Mouse (Mus musculus) neural tube, embryonic 12.5 days (tissue): Measurements from ENCODE around the gene Amer2. TPM values are rescaled to one million over a fixed set of nuclear protein-coding genes. Genes with fewer than 3 reads are reported as not detected.
A peak's percentile ranks its signal among the peaks of the same experiment; 100 is the strongest.

ENCODE experiments used
- ATAC-seq: fragments of 200-750 bp; cut with Nextera tagmentation; 2 replicates; pipeline ENCODE4 v1.8.0; 2017; ENCODE audit warnings: low read depth, mild to moderate bottlenecking, moderate TSS enrichment, moderate library complexity; ENCODE audit not compliant: low FRiP score
- H3K27ac ChIP-seq: fragments of 300-500 bp; sonication (generic); 2 replicates; pipeline ENCODE4 v1.5.1; 2016
- H3K27me3 ChIP-seq: fragments of 300-500 bp; sonication (generic); replicated peaks from 2 replicates; pipeline ENCODE4 v1.6.1; 2016; ENCODE audit warnings: mild to moderate bottlenecking
- H3K36me3 ChIP-seq: fragments of 300-500 bp; sonication (generic); 2 replicates; pipeline ENCODE4 v1.6.1; 2016; ENCODE audit warnings: mild to moderate bottlenecking
- H3K4me1 ChIP-seq: fragments of 300-500 bp; sonication (generic); 2 replicates; pipeline ENCODE4 v1.6.1; 2016
- H3K4me2 ChIP-seq: fragments of 300-500 bp; sonication (generic); replicated peaks from 2 replicates; pipeline ENCODE4 v1.6.1; 2016; ENCODE audit warnings: mild to moderate bottlenecking
- H3K4me3 ChIP-seq: fragments of 300-500 bp; sonication (generic); 2 replicates; pipeline ENCODE4 v1.5.1; 2016
- H3K9ac ChIP-seq: fragments of 300-500 bp; sonication (generic); 2 replicates; pipeline ENCODE4 v1.6.1; 2016; ENCODE audit warnings: mild to moderate bottlenecking
- H3K9me3 ChIP-seq: fragments of 300-500 bp; sonication (generic); 2 replicates; pipeline ENCODE4 v1.6.1; 2016; ENCODE audit warnings: mild to moderate bottlenecking
- WGBS: fragments of 180-500 bp; shearing (Covaris S2); methylation state at CpG from one replicate; pipeline ENCODE4 v1.1.7; 2016; 5-methylcytosine and 5-hydroxymethylcytosine counted together
- polyA plus RNA-seq: library from polyadenylated mRNA; unstranded; fragments of >200 nt; fragmentation: Nextera tagmentation; extraction: Ambion mirVana; gene quantifications from 2 replicates; pipeline ENCODE4 v1.2.1, GENCODE M21; 2016

The Amer2 gene
- polyA plus RNA-seq, 1 experiment from 2014 or later = 34.7 TPM

DNA sequence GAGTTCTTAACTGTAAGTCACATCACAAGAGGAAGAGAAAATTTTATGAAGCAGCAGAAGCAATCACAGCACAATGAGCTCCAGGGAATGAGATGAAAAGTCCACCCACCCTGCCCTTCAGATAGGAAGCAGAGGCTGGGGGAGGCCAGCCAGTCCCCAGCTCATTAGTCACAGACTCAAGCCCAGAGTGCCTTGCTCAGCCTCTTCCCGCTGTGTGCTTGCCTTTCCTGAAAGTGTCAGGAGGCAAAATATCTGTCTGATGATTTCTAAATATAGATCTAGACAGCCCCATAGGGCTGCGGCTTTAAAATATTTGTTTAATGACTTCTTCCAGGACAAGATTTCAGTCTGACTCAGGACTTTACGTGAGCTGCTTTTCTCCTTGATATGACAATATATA, 54.8 kb downstream of the Amer2 start:
- no peak overlapping the region for H3K9ac ChIP-seq
- H3K4me1 ChIP-seq = peaks cover 14% of the 10 kb centered on the region
- no peaks in the 10 kb centered on the region for H3K36me3 ChIP-seq
- H3K4me2 ChIP-seq = no peak overlapping the region
- H3K4me3 ChIP-seq = no peak overlapping the region
- no peaks in the 10 kb centered on the region for H3K27me3 ChIP-seq
- H3K27ac ChIP-seq = no peak overlapping the region
- 67% methylated on average over 3 of the region's 3 CpGs for WGBS
- H3K9me3 ChIP-seq = no peaks in the 10 kb centered on the region
- no peak for ATAC-seq

DNA sequence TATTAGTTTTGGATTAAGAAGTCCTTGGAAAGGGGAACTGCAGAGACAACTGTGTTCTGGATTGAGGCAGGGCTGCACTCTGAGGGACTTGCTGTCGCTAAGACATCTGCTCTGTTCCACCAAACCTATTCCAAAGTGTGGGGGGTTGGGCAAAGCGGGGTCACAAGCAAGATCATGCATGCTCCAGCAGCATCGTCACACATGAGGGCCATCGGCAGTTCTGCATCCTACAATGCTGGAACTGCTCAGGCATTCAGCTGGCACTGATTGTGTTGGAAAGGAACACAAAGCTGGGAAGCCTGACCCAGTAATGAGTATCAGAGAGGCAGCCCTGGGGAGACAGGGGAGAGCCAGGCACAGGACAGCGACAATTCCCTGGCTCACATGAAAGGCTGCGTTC, 56.5 kb downstream of the Amer2 start:
- H3K4me2 ChIP-seq = no peak overlapping the region
- no peaks in the 10 kb centered on the region for H3K27me3 ChIP-seq
- no peaks in the 10 kb centered on the region for H3K36me3 ChIP-seq
- H3K27ac ChIP-seq = no peak overlapping the region
- peaks cover 14% of the 10 kb centered on the region for H3K4me1 ChIP-seq
- no peaks in the 10 kb centered on the region for H3K9me3 ChIP-seq
- WGBS = 45% methylated on average over 6 of the region's 6 CpGs
- no peak overlapping the region for H3K9ac ChIP-seq
- H3K4me3 ChIP-seq = no peak overlapping the region
- ATAC-seq = peak; percentile 48

DNA sequence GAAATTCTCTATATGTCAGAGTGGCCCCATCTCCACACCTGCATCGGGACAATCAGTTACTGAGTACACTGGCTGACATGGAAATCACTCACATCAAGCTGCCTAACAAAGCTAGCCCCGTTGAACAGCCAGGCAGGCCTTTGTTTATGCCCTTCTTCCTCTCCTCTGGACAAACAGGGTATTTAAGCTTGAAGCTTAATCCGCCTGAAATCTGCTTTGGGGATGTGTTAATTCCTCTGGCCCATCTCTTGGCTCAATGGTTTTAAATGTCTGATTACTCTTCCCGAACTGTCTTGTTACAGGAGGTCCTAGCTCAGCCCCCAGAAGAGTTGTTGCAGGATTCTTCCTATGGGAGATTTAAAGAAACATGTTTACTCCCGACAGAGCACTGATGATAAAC, 58.5 kb downstream of the Amer2 start:
- Histone ChIP-seq H3K9ac (no peak overlapping the region), H3K4me2 (no peak overlapping the region), H3K4me1 (peaks cover 14% of the 10 kb centered on the region), H3K27me3 (no peaks in the 10 kb centered on the region), H3K36me3 (no peaks in the 10 kb centered on the region), H3K4me3 (no peak overlapping the region), H3K9me3 (no peaks in the 10 kb centered on the region), H3K27ac (no peak overlapping the region)
- WGBS = 64% methylated on average over 5 of the region's 5 CpGs
- no peak for ATAC-seq

DNA sequence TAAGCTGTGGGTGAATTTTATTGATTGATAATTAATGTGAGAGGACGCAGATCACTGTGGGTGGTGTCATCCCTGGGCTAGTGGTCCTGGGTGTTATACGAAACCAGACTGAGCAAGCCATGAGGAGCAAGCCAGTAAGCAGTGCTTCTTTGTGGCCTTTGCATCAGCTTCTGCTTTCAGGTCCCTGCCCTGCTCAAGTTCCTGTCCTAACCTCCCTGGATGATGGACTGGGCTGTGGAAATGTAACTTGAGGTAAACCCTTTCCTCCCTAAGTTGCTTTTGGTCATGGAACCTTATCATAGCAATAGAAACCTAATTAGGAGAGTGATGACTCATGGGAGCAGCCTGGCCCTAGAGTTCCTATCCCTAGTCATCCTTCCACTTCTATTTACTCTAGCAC, 59.1 kb downstream of the Amer2 start:
- WGBS = 85% methylated on average over 2 of the region's 2 CpGs
- H3K27me3 ChIP-seq = no peaks in the 10 kb centered on the region
- H3K36me3 ChIP-seq = no peaks in the 10 kb centered on the region
- no peaks in the 10 kb centered on the region for H3K9me3 ChIP-seq
- H3K4me3 ChIP-seq = no peak overlapping the region
- no peak overlapping the region for H3K27ac ChIP-seq
- ATAC-seq = no peak
- peaks cover 14% of the 10 kb centered on the region for H3K4me1 ChIP-seq
- H3K4me2 ChIP-seq = no peak overlapping the region
- H3K9ac ChIP-seq = no peak overlapping the region

DNA sequence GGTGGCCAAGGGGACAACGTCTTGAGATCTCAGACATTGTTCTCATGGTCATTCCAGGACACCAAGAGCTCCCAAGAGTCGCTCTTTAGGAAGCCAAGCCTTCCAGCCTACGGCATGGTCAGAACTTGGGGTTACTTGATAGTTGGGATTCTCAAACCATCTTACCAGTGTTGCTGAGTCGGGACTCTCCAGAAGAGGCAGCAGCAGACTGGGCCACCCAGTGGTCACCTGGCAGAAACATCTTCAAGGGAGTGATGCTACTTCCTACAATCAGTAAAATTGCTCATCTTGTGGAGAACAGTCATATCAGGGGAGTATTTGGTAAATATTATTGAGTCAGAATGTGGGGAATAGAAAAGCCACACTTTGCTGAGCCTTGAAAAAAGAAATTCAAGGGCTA, 62.5 kb downstream of the Amer2 start:
- no peak overlapping the region for H3K27ac ChIP-seq
- WGBS = 85% methylated on average over 4 of the region's 4 CpGs

DNA sequence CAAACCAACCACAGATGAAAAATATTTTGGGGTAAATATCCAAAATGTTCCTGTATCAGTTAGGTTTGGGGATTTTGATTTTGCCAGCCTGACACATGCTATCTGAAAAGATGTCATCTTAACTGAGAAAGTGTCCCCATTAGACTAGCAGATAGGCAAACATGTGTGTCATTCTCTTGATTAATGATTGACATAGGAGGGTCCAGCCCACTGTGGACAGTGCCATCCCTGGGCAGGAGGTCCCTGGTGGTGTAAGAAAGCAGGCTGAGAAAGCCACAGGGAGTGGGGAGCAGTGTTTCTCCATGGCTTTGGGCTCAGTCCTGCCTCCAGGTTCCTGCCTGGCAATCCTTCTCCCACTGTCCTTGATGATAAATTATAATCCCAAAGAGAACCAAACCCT, 63.3 kb downstream of the Amer2 start:
- Histone ChIP-seq H3K4me1 (no peaks in the 10 kb centered on the region), H3K4me2 (no peak overlapping the region), H3K9me3 (no peaks in the 10 kb centered on the region), H3K27me3 (no peaks in the 10 kb centered on the region), H3K27ac (no peak overlapping the region), H3K36me3 (no peaks in the 10 kb centered on the region), H3K9ac (no peak overlapping the region), H3K4me3 (no peak overlapping the region)
- ATAC-seq = no peak

More for the DNA sequence above, 62.5 kb downstream of the Amer2 start:
- H3K27me3 ChIP-seq = no peaks in the 10 kb centered on the region
- H3K9ac ChIP-seq = no peak overlapping the region
- H3K4me2 ChIP-seq = no peak overlapping the region
- no peaks in the 10 kb centered on the region for H3K9me3 ChIP-seq
- no peaks in the 10 kb centered on the region for H3K36me3 ChIP-seq
- H3K4me3 ChIP-seq = no peak overlapping the region
- no peak for ATAC-seq
- no peaks in the 10 kb centered on the region for H3K4me1 ChIP-seq

Other genes with a start within 250 kb of the Amer2 start
- gene Atp8a2, start 176.1 kb upstream of the Amer2 start, polyA plus RNA-seq = 23.8 and 25.0 TPM in 2 replicates
- not detected in 2 replicates for gene Nupl1, start 121.8 kb upstream of the Amer2 start, polyA plus RNA-seq
- gene Gm49336, start 121.8 kb upstream of the Amer2 start, polyA plus RNA-seq = 61.3 and 70.2 TPM in 2 replicates
- 54.3 and 59.7 TPM in 2 replicates for gene Mtmr6, start 108.0 kb upstream of the Amer2 start, polyA plus RNA-seq